Mouse (Mus musculus) left cerebral cortex, postnatal 36 days (tissue): ENCODE results near the gene Gm11007. TPM values are rescaled to one million over a fixed set of nuclear protein-coding genes. Genes with fewer than 3 reads are reported as not detected.
"Not testable (repeated sequence)": the region's sequence is repeated elsewhere in the genome, so short reads cannot be mapped to it uniquely, and the experiment has no call there.

ENCODE experiments used
- DNase-seq, 2 experiments: peaks; one replicate each; pipeline ENCODE4 v3.0.0; 2021 to 2022; ENCODE audit warnings: low spot score in 2 of 2, mixed read lengths in 1 of 2
- intact Hi-C: fragments of 180-260 bp; cut with DNase I; formaldehyde crosslinking; loops from one replicate; pipeline ENCODE4 v1.15.1; 2025
- total RNA-seq, 2 experiments: library from RNA; stranded (reverse); gene quantifications; 2 replicates each; pipeline ENCODE4 v1.2.3; 2021

The Gm11007 gene
- total RNA-seq: not detected

GRCm38 (mm10) chr2:175643678-175644077, at the start of gene Gm11007:
Gene Gm11007 (plus strand): TSS chr2:175643978.
- DNase-seq, intact Hi-C loops: not testable (repeated sequence)

Other genes with a start within 250 kb of the Gm11007 start
- 10 to 100 TPM in 1 of 2 experiments, 1 to 10 TPM in 1; 6.3 to 11.9 TPM for gene Gm4724, start 208.2 kb upstream of the Gm11007 start, total RNA-seq
- 1 to 10 TPM; 3.9 to 4.6 TPM for gene Zfp965, start 174.0 kb upstream of the Gm11007 start, total RNA-seq
- not detected for gene Zfp969, start 59.7 kb downstream of the Gm11007 start, total RNA-seq
- gene Gm2007, start 97.6 kb downstream of the Gm11007 start, total RNA-seq: not detected
- gene Gm14288, start 157.1 kb downstream of the Gm11007 start, total RNA-seq: 10 to 100 TPM; 11.5 to 12.4 TPM
- gene Gm6710, start 225.2 kb downstream of the Gm11007 start, total RNA-seq: 10 to 100 TPM; 48.4 to 54.8 TPM